In the genomic region with DNA sequence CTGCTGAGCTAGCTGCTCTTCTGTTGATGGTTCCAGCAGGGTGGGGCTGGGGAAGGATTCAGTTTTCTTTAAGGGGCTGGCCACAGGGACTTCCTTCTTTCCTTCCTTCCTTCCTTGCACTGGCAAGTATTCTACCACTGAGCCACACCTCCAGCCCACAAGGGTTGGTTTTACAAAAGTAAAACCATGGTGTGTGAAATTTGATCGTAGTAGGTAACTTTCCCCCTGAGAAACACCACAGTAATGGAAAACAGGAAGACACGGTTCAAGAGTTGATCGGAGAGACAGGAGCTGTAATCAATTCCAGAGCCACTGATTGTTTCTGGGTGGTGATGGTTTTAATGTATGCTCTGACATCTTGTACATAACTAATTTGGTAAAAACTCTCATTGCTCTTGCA, we compare ENCODE assay signal across 26 mouse cellular contexts. TPM values are rescaled to one million over a fixed set of nuclear protein-coding genes. Genes with fewer than 3 reads are reported as not detected.
DNase-seq lines count a peak whose midpoint lies in the region; ATAC-seq lines count a peak whose summit lies in the region.
"Had no signal": no experiment of that assay in that cellular context is flagged by ENCODE, and none has a peak within 500 bp of the region (broad histone marks: within the 10 kb centered on the region; RNA-seq: fewer than 3 reads in every experiment).

No protein-coding gene starts in this region.

- ATAC-seq in embryonic facial prominence, embryonic 13.5 days (ENCODE audit: insufficient number of reproducible peaks, insufficient read depth, low FRiP score, low TSS enrichment, low read depth), result no peak
- no peak for ATAC-seq in erythroblast, adult 5-6 weeks (replicated peaks; ENCODE audit: low FRiP score, poor library complexity, severe bottlenecking)
- ATAC-seq: CD4-positive, CD25-positive, alpha-beta regulatory T cell, adult 4 months; forebrain, embryonic 14.5 days; intestine, postnatal 0 days; midbrain, embryonic 13.5 days had no signal

- no peak overlapping the region for H3K4me2 ChIP-seq in embryonic facial prominence, embryonic 13.5 days
- H3K4me2 ChIP-seq: hindbrain, embryonic 12.5 days; liver, embryonic 15.5 days; lung, embryonic 15.5 days; midbrain, embryonic 13.5 days had no signal

- peak; percentile 73 for DNase-seq in 416B (ENCODE audit: low read depth)
- no peak for DNase-seq in limb, embryonic 10.5 days (ENCODE audit: low spot score)
- no peak for DNase-seq in kidney, adult 18-20 months
- DNase-seq in layer of hippocampus, postnatal 36 days, result no peak
- no peak for DNase-seq in layer of hippocampus, adult 11-12 months (ENCODE audit: low spot score)
- DNase-seq: adrenal gland, postnatal 10 days; cerebellum, adult 11 months; cerebellum, adult 9-10 months; cerebellum, postnatal 36 days; gastrocnemius, postnatal 10 days; kidney, postnatal 14 days; left cerebral cortex, postnatal 4 days; lung, postnatal 36 days; retina, postnatal 1 day; right cerebral cortex, postnatal 14 days; thymus, postnatal 4 days had no signal

- peaks cover 10% of the 10 kb centered on the region for H3K4me1 ChIP-seq in brown adipose tissue, adult 24 weeks (ENCODE audit: control insufficient read depth, insufficient read depth, insufficient read length, low read length)
- H3K4me1 ChIP-seq in embryonic facial prominence, embryonic 13.5 days, result peaks cover 52% of the 10 kb centered on the region
- H3K4me1 ChIP-seq in limb, embryonic 10.5 days, result peaks cover 30% of the 10 kb centered on the region

- peak overlapping the region; percentile 24 for H3K27ac ChIP-seq in brown adipose tissue, adult 24 weeks (replicated peaks; ENCODE audit: low read depth, low read length)
- H3K27ac ChIP-seq in embryonic facial prominence, embryonic 13.5 days, result peak overlapping the region; percentile 69
- peak overlapping the region; percentile 59 for H3K27ac ChIP-seq in limb, embryonic 10.5 days
- H3K27ac ChIP-seq: hindbrain, embryonic 12.5 days; liver, embryonic 15.5 days; lung, embryonic 15.5 days; midbrain, embryonic 13.5 days had no signal

- no peak overlapping the region for H3K9ac ChIP-seq in embryonic facial prominence, embryonic 13.5 days
- H3K9ac ChIP-seq: hindbrain, embryonic 12.5 days; liver, embryonic 15.5 days; lung, embryonic 15.5 days; midbrain, embryonic 13.5 days had no signal

- no peaks in the 10 kb centered on the region for H3K9me3 ChIP-seq in embryonic facial prominence, embryonic 13.5 days
- H3K9me3 ChIP-seq in limb, embryonic 10.5 days (replicated peaks), result no peaks in the 10 kb centered on the region
- H3K9me3 ChIP-seq: hindbrain, embryonic 12.5 days; liver, embryonic 15.5 days; lung, embryonic 15.5 days; midbrain, embryonic 13.5 days had no signal

- H3K36me3 ChIP-seq in embryonic facial prominence, embryonic 13.5 days, result no peaks in the 10 kb centered on the region
- H3K36me3 ChIP-seq in limb, embryonic 10.5 days, result no peaks in the 10 kb centered on the region
- H3K36me3 ChIP-seq: hindbrain, embryonic 12.5 days; liver, embryonic 15.5 days; lung, embryonic 15.5 days; midbrain, embryonic 13.5 days had no signal

- H3K4me3 ChIP-seq in brown adipose tissue, adult 24 weeks (ENCODE audit: insufficient read depth, low read depth, low read length), result no peak overlapping the region
- no peak overlapping the region for H3K4me3 ChIP-seq in embryonic facial prominence, embryonic 13.5 days
- H3K4me3 ChIP-seq in limb, embryonic 10.5 days, result no peak overlapping the region
- H3K4me3 ChIP-seq: hindbrain, embryonic 12.5 days; liver, embryonic 15.5 days; lung, embryonic 15.5 days; midbrain, embryonic 13.5 days had no signal

- H3K27me3 ChIP-seq in embryonic facial prominence, embryonic 13.5 days, result no peaks in the 10 kb centered on the region
- H3K27me3 ChIP-seq in limb, embryonic 10.5 days (ENCODE audit: low read depth, poor library complexity, severe bottlenecking), result no peaks in the 10 kb centered on the region
- H3K27me3 ChIP-seq: hindbrain, embryonic 12.5 days; midbrain, embryonic 13.5 days had no signal

- 26% methylated on average over 3 of the region's 3 CpGs for WGBS in embryonic facial prominence, embryonic 13.5 days
- 29% methylated on average over 3 of the region's 3 CpGs for WGBS in limb, embryonic 10.5 days

RNA-seq across cellular contexts. Expression of gene Mical3, which starts 18.6 kb away (rescaled TPM):
- polyA plus RNA-seq in brown adipose tissue, adult 24 weeks (2012; ENCODE audit: insufficient read depth, insufficient read length, missing spikeins), result 33.3 and 42.4 TPM in 2 replicates
- polyA plus RNA-seq in embryonic facial prominence, embryonic 13.5 days (2015; fragmentation: Nextera tagmentation; extraction: Ambion mirVana), result 12.3 and 12.7 TPM in 2 replicates
- 8.2 and 9.8 TPM in 2 replicates for polyA plus RNA-seq in limb, embryonic 10.5 days (2016; fragmentation: Nextera tagmentation; extraction: Ambion mirVana)
- 99.0 and 127 TPM in 2 replicates for total RNA-seq in erythroblast, adult 5-6 weeks (2015; ENCODE audit: low replicate concordance)
- 133 and 258 TPM in 2 replicates for total RNA-seq in erythroblast, adult 5-6 weeks (2017; ENCODE audit: low replicate concordance)
- total RNA-seq in layer of hippocampus, postnatal 36 days (2021), result 100 to 1,000 TPM in 1 of 2 experiments, 10 to 100 TPM in 1; 88.3 to 103 TPM

RNA-seq across cellular contexts. Expression of gene Pex26, which starts 34.0 kb away (rescaled TPM):
- polyA plus RNA-seq in brown adipose tissue, adult 24 weeks (2012; ENCODE audit: insufficient read depth, insufficient read length, missing spikeins), result 3.9 and 4.1 TPM in 2 replicates
- 10.4 and 10.8 TPM in 2 replicates for polyA plus RNA-seq in embryonic facial prominence, embryonic 13.5 days (2015; fragmentation: Nextera tagmentation; extraction: Ambion mirVana)
- 8.9 and 10.3 TPM in 2 replicates for polyA plus RNA-seq in limb, embryonic 10.5 days (2016; fragmentation: Nextera tagmentation; extraction: Ambion mirVana)
- total RNA-seq in erythroblast, adult 5-6 weeks (2015; ENCODE audit: low replicate concordance), result 1.7 and 3.8 TPM in 2 replicates
- total RNA-seq in erythroblast, adult 5-6 weeks (2017; ENCODE audit: low replicate concordance), result 1.3 and 1.7 TPM in 2 replicates
- 10 to 100 TPM; 11.6 to 11.9 TPM for total RNA-seq in layer of hippocampus, postnatal 36 days (2021)
